Mouse (Mus musculus) midbrain, postnatal 0 days (tissue): ENCODE data around the gene Ube2s. TPM values are rescaled to one million over a fixed set of nuclear protein-coding genes. Genes with fewer than 3 reads are reported as not detected.

Source experiments
- ATAC-seq: fragments of 200-750 bp; cut with Nextera tagmentation; 2 replicates; pipeline ENCODE4 v1.8.0; 2017; ENCODE audit warnings: moderate number of reproducible peaks, mild to moderate bottlenecking, moderate TSS enrichment, moderate library complexity; ENCODE audit not compliant: low FRiP score
- DNase-seq: peaks from one replicate; pipeline ENCODE4 v3.0.0-alpha.2; 2015; ENCODE audit warnings: low spot score
- H3K27ac ChIP-seq: fragments of 300-500 bp; sonication (generic); 2 replicates; pipeline ENCODE4 v1.5.1; 2014; ENCODE audit warnings: low read depth, mild to moderate bottlenecking, low read length, mixed read lengths
- H3K27me3 ChIP-seq: fragments of 300-500 bp; sonication (generic); 2 replicates; pipeline ENCODE4 v1.6.1; 2014; ENCODE audit warnings: low read length, control low read depth, mixed read lengths; ENCODE audit not compliant: insufficient read depth
- H3K36me3 ChIP-seq: fragments of 300-500 bp; sonication (generic); 2 replicates; pipeline ENCODE4 v1.6.1; 2014; ENCODE audit warnings: low read length, control low read depth, mixed read lengths; ENCODE audit not compliant: insufficient read depth
- H3K4me1 ChIP-seq: fragments of 300-500 bp; sonication (generic); 2 replicates; pipeline ENCODE4 v1.6.1; 2014; ENCODE audit warnings: mild to moderate bottlenecking, control low read depth, antibody characterized with exemption, low read length, mixed read lengths; ENCODE audit not compliant: insufficient read depth
- H3K4me2 ChIP-seq: fragments of 300-500 bp; sonication (generic); 2 replicates; pipeline ENCODE4 v1.6.1; 2014; ENCODE audit warnings: low read depth, mild to moderate bottlenecking, low read length, mixed read lengths; ENCODE audit not compliant: poor library complexity, severe bottlenecking
- H3K4me3 ChIP-seq: fragments of 300-500 bp; sonication (generic); 2 replicates; pipeline ENCODE4 v1.5.1; 2014; ENCODE audit warnings: low read depth, mild to moderate bottlenecking, low read length, moderate library complexity
- H3K9ac ChIP-seq: fragments of 300-500 bp; sonication (generic); replicated peaks from 2 replicates; pipeline ENCODE4 v1.6.1; 2014; ENCODE audit warnings: mild to moderate bottlenecking, low read length, moderate library complexity, mixed read lengths; ENCODE audit not compliant: poor library complexity, severe bottlenecking
- H3K9me3 ChIP-seq: fragments of 300-500 bp; sonication (generic); 2 replicates; pipeline ENCODE4 v1.6.1; 2016; ENCODE audit warnings: low read length, control low read depth
- CTCF ChIP-seq: IDR thresholded peaks from 2 replicates; pipeline ENCODE4 v1.5.1; 2016; ENCODE audit warnings: antibody characterized with exemption, mild to moderate bottlenecking
- WGBS: fragments of 180-500 bp; shearing (Covaris S2); extraction: QIAGEN DNeasy Blood & Tissue Kit; methylation state at CpG from one replicate; pipeline ENCODE4 v1.1.7; 2014; 5-methylcytosine and 5-hydroxymethylcytosine counted together
- polyA plus RNA-seq: library from polyadenylated mRNA; unstranded; fragments of >200 nt; fragmentation: Nextera tagmentation; extraction: Ambion mirVana; gene quantifications from 2 replicates; pipeline ENCODE4 v1.2.1, GENCODE M21; 2015
- total RNA-seq: library from RNA; depleted of rRNA; stranded (reverse); fragments of >200 nt; gene quantifications from 2 replicates; pipeline ENCODE4 v1.2.3, GENCODE M21; 2014

The Ube2s gene
- total and polyA plus RNA-seq, 2 experiments from 2014 or later: 210 to 264 TPM

GRCm38 (mm10) chr7:4842634-4843131 is 30.3 kb upstream of the Ube2s start:
- ATAC-seq (peak; percentile 69), DNase-seq (peak; percentile 76)
- peak overlapping the region; percentile 61 for H3K9ac ChIP-seq
- H3K27ac ChIP-seq: peak overlapping the region; percentile 80
- peak overlapping the region; percentile 58 for H3K4me3 ChIP-seq
- H3K4me1 ChIP-seq: peaks cover 7% of the 10 kb centered on the region; the same call in 1 of the 2 replicates
- H3K4me2 ChIP-seq: peak overlapping the region; percentile 65
- TF ChIP-seq CTCF: peak; percentile 16; the same call in 1 of the 2 replicates
- H3K9me3 ChIP-seq: no peaks in the 10 kb centered on the region
- 1% methylated on average over 16 of the region's 16 CpGs for WGBS
- no peaks in the 10 kb centered on the region for H3K36me3 ChIP-seq
- H3K27me3 ChIP-seq: no peaks in the 10 kb centered on the region

GRCm38 (mm10) chr7:4842077-4842476 is 29.7 kb upstream of the Ube2s start:
- 0 out of 2 replicates have a peak, but pooled peaks have one; percentile 1 for ATAC-seq
- Histone ChIP-seq H3K27ac (peak overlapping the region; percentile 80), H3K9ac (peak overlapping the region; percentile 61), H3K4me2 (peak overlapping the region; percentile 65), H3K4me3 (peak overlapping the region; percentile 58), H3K36me3 (no peaks in the 10 kb centered on the region), H3K9me3 (no peaks in the 10 kb centered on the region), H3K27me3 (no peaks in the 10 kb centered on the region), H3K4me1 (peaks cover 7% of the 10 kb centered on the region; the same call in 1 of the 2 replicates)
- WGBS: 42% methylated on average over 5 of the region's 5 CpGs
- peak; percentile 16 for DNase-seq
- TF ChIP-seq CTCF: no peak

GRCm38 (mm10) chr7:4837639-4838038 is 25.2 kb upstream of the Ube2s start:
- H3K9ac ChIP-seq: no peak overlapping the region
- H3K27ac ChIP-seq: no peak overlapping the region
- ATAC-seq (no peak), DNase-seq (no peak)
- no peaks in the 10 kb centered on the region for H3K9me3 ChIP-seq
- 22% methylated on average over 1 of the region's 1 CpGs for WGBS
- no peaks in the 10 kb centered on the region for H3K27me3 ChIP-seq
- TF ChIP-seq CTCF: no peak
- no peak overlapping the region for H3K4me3 ChIP-seq
- 0 out of 2 replicates have a peak, but pooled peaks cover 4% of the 10 kb centered on the region for H3K36me3 ChIP-seq
- H3K4me2 ChIP-seq: no peak overlapping the region
- H3K4me1 ChIP-seq: peaks cover 7% of the 10 kb centered on the region; the same call in 1 of the 2 replicates

GRCm38 (mm10) chr7:4836351-4836792 is 24.0 kb upstream of the Ube2s start:
- DNase-seq: peak; percentile 81
- H3K9me3 ChIP-seq: no peaks in the 10 kb centered on the region
- under 1% methylated on average over 47 of the region's 51 CpGs for WGBS

GRCm38 (mm10) chr7:4835631-4836327 is 23.4 kb upstream of the Ube2s start:
- 0 out of 2 replicates have a peak, but pooled peaks cover 4% of the 10 kb centered on the region for H3K36me3 ChIP-seq
- peak overlapping the region; percentile 85 for H3K27ac ChIP-seq
- no peak for TF ChIP-seq CTCF
- H3K9me3 ChIP-seq: no peaks in the 10 kb centered on the region
- ATAC-seq (peak; percentile 41), DNase-seq (peak; percentile 5)
- H3K27me3 ChIP-seq: no peaks in the 10 kb centered on the region
- 6% methylated on average over 34 of the region's 34 CpGs for WGBS
- peak overlapping the region; percentile 61 for H3K4me3 ChIP-seq
- peak overlapping the region; percentile 82 for H3K9ac ChIP-seq
- peaks cover 3% of the 10 kb centered on the region; the same call in 1 of the 2 replicates for H3K4me1 ChIP-seq
- H3K4me2 ChIP-seq: peak overlapping the region; percentile 89

More at GRCm38 (mm10) chr7:4836351-4836792, 24.0 kb upstream of the Ube2s start:
- no peaks in the 10 kb centered on the region for H3K27me3 ChIP-seq
- H3K4me2 ChIP-seq: peak overlapping the region; percentile 89
- peak overlapping the region; percentile 85 for H3K27ac ChIP-seq
- H3K36me3 ChIP-seq: 0 out of 2 replicates have a peak, but pooled peaks cover 4% of the 10 kb centered on the region
- peak overlapping the region; percentile 61 for H3K4me3 ChIP-seq
- peaks cover 3% of the 10 kb centered on the region; the same call in 1 of the 2 replicates for H3K4me1 ChIP-seq
- ATAC-seq: peak; percentile 91
- peak overlapping the region; percentile 82 for H3K9ac ChIP-seq
- peak; percentile 69 for TF ChIP-seq CTCF

GRCm38 (mm10) chr7:4830476-4830875 is 18.1 kb upstream of the Ube2s start:
- no peak overlapping the region for H3K9ac ChIP-seq
- no peak for TF ChIP-seq CTCF
- no peak overlapping the region for H3K27ac ChIP-seq
- H3K4me3 ChIP-seq: no peak overlapping the region
- ATAC-seq: no peak
- DNase-seq: no peak
- WGBS: 11% methylated on average over 12 of the region's 12 CpGs
- H3K4me1 ChIP-seq: no peaks in the 10 kb centered on the region
- H3K4me2 ChIP-seq: no peak overlapping the region
- no peaks in the 10 kb centered on the region for H3K27me3 ChIP-seq
- no peaks in the 10 kb centered on the region for H3K9me3 ChIP-seq
- H3K36me3 ChIP-seq: peaks cover 30% of the 10 kb centered on the region
